Mouse (Mus musculus): ENCODE results near the gene Cerk.
"Not testable (repeated sequence)": the region's sequence is repeated elsewhere in the genome, so short reads cannot be mapped to it uniquely, and the experiment has no call there.

Cerk gene

GRCm38 (mm10) chr15:86185689-86186569, at the start of gene Cerk:
Gene Cerk (minus strand): TSS chr15:86186141.
- peak; percentile 84 for DNase-seq

GRCm38 (mm10) chr15:86234517-86235441, 48.8 kb upstream of the Cerk start:
- DNase-seq, result no peak

GRCm38 (mm10) chr15:86234001-86234400, 48.1 kb upstream of the Cerk start:
- DNase-seq, result no peak

GRCm38 (mm10) chr15:86231831-86232512, 46.0 kb upstream of the Cerk start:
- DNase-seq, result no peak

DNA sequence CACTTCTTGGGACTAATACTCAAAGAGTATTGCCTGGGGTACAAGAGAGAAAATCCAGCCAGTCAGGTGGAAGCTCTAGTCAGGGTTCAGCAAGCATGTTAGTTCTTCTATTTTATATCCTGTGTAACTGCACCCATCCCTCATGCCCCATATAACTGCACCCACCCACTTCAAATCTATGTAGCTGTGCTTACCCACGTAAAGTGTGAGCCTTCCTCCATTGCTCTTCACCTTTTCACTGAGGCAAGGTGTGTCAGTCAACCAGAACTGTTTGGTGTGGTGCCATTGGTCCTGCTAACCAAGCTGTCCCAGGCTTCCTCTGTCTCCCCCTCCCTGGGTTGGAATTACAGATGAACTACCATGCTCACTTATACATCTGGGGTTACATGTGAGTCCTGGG, 45.2 kb upstream of the Cerk start:
- no peak for DNase-seq

GRCm38 (mm10) chr15:86229623-86230022, 43.7 kb upstream of the Cerk start:
- no peak for DNase-seq

- DNase-seq, result no peak
These were observed 43.1 kb upstream of the Cerk start for GRCm38 (mm10) chr15:86229088-86229487.

DNA sequence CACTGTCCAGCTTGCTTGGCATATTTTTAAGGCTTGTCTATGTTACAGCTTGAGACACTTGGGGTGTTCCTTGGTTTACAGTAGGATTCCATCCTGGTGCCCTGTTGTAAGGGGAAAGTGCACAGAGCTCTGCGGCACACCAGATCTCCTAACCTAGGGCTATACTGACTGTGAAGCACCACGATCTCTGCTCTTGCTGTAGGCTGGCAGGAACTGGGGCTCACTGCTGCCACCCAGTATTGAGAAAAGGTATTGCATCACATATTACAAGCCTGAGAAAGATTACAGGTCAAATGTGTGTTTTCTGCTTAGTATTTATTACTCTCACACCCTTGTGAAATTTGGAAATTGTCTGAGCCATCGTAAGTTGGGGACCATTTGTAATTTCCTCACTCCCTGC, 42.2 kb upstream of the Cerk start:
- DNase-seq, result peak; percentile 63

- DNase-seq, result no peak
These were observed 41.0 kb upstream of the Cerk start for GRCm38 (mm10) chr15:86226968-86227367.

DNA sequence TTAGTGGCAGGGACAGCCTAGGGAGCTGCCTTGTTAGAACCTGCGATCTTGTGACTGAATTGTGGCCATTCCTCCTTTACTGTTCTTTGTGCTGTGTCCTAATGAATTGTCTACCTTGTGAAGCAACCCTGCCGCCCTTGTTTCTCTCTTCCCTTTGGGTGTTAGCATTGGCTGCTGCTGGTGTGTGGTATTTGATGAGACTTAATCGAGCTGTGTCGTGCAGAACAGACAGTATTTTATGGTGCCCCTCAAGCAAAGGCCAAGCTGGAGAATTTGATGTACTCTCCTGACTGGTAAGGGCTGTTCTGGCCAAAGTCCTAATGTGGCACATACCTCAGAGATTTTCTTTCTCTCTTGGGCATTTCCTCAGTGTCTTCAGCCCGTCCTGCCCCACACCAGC, 40.3 kb upstream of the Cerk start:
- no peak for DNase-seq

DNA sequence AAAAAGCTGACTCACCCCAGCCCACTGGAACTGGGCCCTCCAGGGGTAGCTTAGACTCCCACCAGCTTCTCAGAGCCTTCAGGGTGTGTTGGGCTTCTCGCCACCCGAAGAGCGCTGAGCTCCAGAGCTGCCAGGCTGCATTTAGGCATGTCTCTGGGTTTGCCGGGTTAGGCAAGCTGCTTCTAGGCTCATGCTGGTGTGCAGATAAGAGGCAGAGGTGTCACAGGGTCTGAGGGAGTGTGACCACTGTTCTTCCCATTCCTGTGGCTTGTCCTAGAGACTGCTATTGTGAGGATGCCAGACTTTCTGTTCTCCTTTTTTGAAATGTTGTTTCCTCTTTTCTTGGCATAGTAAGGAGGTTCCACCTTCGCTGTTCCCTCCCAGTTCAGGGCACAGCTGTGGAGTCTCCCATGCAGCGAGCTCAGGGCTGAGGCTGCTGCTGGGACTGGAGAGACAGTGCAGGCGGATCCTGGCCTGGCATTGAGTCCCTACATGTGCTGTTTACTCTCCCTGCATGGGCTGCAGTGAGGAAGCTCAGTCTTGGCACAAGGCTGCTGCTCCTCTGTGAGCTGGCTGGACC, 39.1 kb upstream of the Cerk start:
- DNase-seq, result no peak

- DNase-seq, result not testable (repeated sequence)
These were observed 36.0 kb upstream of the Cerk start for GRCm38 (mm10) chr15:86221901-86222300.

DNA sequence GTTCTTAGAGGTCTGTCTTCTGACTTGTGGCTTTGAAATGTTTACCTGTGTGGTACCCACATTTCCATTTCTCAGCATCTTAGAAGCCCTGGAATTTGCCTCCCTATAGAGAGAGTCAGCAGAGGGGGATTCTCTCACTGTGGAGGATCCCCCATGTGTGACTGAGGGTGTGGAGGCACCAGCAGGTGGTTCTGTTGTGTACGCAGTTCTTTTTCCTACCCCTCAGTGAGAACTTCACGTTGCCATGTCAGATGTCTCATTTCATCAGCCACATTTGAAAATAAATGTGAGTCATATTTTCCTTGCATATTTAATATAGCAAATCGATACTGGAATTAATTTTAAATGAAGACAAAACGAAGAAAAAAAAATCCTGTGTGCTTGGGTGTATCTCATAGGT, 35.4 kb upstream of the Cerk start:
- no peak for DNase-seq

DNA sequence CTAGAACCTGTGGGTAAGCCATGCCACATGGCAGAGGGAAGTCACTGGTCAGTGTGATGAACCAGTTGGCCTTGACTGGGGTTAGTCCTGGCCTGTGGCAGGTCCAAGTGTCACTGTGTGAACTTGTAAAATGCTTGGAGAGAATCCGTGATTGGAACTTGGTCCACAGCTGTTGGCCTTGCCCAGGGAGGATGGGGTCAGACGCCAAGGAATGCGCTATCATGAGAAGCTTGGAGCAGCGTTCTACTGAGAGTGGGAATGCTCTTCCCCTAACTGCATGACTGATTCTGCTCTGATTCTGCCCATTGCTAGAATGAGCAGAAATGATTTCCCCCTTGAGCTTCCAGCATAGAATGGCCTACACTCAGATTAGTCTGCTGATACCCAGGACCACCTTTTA, 34.8 kb upstream of the Cerk start:
- DNase-seq, result no peak

DNA sequence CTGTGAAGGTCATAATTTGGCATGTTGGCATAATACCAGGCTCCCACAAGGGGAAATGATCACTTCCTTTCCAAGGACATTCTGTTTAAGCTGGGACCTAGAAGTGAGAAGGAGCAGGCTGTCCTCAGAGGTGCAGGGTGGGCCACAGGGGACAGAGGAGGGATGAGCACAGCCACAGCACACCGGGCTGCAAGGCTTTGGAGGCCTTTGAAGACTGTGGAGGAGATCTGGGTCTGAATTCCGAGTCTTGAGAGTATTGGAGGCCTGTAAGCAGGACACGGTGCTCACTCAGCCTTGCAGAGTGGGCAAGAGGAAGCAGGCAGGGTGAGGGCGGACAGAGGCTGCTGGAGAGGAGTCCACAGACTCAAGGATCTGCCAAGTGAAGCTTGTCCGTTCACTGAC, 34.3 kb upstream of the Cerk start:
- DNase-seq, result peak; percentile 54

- no peak for DNase-seq
These were observed 33.7 kb upstream of the Cerk start for GRCm38 (mm10) chr15:86219534-86220228.

GRCm38 (mm10) chr15:86216641-86217040, 30.7 kb upstream of the Cerk start:
- not testable (repeated sequence) for DNase-seq

- no peak for DNase-seq
These were observed 28.7 kb upstream of the Cerk start for GRCm38 (mm10) chr15:86214549-86215201.

- DNase-seq, result peak; percentile 94
These were observed 28.0 kb upstream of the Cerk start, which contains the start of gene Tbc1d22a for GRCm38 (mm10) chr15:86213753-86214548. Gene Tbc1d22a (plus strand): TSS chr15:86214459.

DNA sequence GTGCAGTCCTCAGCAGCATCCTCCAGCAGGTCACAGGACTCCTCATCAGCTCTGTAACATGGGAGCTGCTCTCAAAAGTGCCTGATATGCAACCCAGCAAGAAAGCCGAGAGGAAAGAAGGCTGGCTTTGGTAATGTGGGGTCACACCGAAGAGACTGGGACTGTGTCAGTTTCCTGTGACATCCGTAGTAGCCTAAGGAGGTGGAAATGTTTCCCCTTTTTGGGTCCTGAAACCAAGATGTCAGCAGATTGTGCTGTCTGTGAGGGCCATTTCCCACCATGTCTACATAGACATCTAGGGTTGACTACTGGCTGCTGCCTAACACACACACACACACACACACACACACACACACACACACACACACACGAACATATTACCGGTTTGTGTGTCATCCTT, 26.3 kb upstream of the Cerk start:
- DNase-seq, result not testable (repeated sequence)

- peak; percentile 63 for DNase-seq
These were observed 20.4 kb upstream of the Cerk start for GRCm38 (mm10) chr15:86206385-86206784.
